Mouse (Mus musculus) spleen, adult 2 months (tissue): ENCODE results near the gene Tcf3.

Source experiments
- CTCF ChIP-seq: fragments of 200-500 bp; IDR thresholded peaks from 2 replicates; pipeline ENCODE4 v1.5.1; 2011; ENCODE audit warnings: mild to moderate bottlenecking, inconsistent platforms; ENCODE audit not compliant: insufficient read depth, insufficient read length, insufficient replicate concordance; ENCODE audit errors: extremely low read depth
- POLR2A ChIP-seq: fragments of 200-500 bp; IDR thresholded peaks from 2 replicates; pipeline ENCODE4 v1.6.1; 2011; ENCODE audit warnings: low read depth, low read length, inconsistent platforms

DNA sequence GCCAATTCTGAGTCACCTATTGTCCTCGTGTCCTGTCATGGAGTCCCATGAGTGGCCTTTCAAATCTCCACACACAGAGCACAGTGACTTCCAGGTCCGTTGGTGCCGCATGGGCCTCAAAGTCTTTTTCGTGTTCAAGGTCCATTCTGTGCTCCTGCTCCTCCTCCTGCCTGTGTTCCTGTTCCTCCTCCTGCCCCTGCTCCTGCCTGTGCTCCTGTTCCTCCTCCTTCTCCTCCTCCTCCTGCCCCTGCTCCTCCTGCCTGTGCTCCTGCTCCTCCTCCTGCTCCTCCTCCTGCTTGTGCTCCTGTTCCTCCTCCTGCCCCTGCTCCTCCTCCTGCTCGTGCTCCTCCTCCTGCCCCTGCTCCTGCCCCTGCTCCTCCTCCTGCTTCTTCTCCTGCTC, 65.5 kb downstream of the Tcf3 start:
- TF ChIP-seq POLR2A, result no peak
- no peak for TF ChIP-seq CTCF
